Mouse (Mus musculus): ENCODE measurements at regions not wholly inside any gene's neighbourhood (a gene's known extent, or its start where the extent isn't known, plus 50 kb on each side); places are given as distances from the start of the nearest gene placed in this dataset.

DNA sequence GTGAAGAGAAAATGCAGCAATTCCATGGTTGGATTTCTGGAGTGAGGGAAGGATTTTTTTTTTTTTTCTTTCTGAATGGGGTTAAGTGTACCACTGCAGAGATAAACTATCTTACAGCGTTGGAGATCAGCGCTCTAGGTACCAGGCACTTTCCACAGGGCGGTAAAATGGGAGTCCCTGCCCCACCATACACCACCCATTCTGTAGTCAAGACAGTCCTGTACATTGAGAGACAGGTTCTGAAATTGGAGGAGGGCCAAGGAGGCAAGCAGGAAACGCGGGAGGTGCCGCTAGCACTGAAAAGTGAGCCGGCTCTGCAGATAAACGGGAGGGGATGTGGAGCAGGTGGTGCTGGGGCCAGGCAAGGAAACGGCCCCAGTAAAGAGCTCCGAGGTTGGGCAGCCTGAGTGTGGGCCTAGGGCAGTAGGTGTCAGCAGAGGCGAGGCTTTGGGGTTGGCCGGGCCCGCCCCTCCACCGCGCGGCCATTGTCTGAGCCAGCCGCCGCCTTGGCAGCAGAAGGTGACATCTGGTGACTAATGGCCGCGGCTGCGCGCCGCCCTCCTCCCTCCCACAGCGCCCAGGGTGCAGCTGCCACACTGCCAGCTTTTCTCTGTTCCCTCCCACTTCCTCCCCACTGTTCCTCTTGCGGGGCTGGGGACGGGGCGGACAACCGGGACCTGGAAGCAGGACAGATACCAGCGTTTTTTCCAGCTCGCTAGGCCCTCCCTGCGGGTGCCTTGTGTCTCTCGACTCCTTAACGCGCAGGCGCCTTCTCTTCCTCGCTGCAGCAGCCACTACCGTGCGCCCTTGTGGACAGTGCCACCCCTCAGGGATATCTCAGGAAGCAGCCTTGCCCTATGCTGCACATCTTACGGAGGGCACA is 292.1 kb downstream of the Rps24 start:
- WGBS, result 2% methylated on average over 39 of the region's 39 CpGs
- Histone ChIP-seq H3K27ac (ENCODE audit: insufficient read depth, low read depth, low read length) (peak overlapping the region; percentile 91), H3K4me1 (ENCODE audit: control insufficient read depth, insufficient read depth, low read length) (peaks cover 20% of the 10 kb centered on the region), H3K4me3 (ENCODE audit: insufficient read depth, low read depth, low read length) (peak overlapping the region; percentile 39)
- TF ChIP-seq POLR2A (IDR thresholded peaks at IDR 0.05; ENCODE audit: insufficient read depth, low read depth, low read length) (peak; percentile 47), CTCF (IDR thresholded peaks at IDR 0.05; ENCODE audit: insufficient read depth, low read depth, low read length) (0 out of 2 replicates have a peak, but pooled peaks have one; percentile 18)

DNA sequence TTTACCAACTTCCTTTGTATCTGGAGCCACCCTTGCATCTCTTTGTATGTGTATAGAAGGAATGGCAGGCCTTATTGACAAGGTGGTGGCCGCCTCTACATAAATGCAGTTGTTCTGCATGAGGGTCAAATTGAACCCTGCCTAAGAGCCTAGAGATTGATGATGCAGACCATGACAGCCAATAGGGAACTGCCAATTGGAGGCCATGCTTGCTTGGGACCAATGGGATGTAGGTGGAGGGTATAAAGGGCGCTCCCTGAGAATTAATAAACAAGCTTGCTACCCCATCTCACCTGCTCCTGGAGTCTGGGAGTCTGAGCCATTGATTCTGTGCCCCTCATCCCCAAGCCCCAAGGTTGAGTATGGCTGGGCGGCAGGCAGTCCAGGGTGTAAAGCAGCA is 294.7 kb downstream of the Rps24 start:
- H3K4me3 ChIP-seq (ENCODE audit: insufficient read depth, low read depth, low read length), result no peak overlapping the region
- WGBS, result 97% methylated on average over 3 of the region's 3 CpGs
- no peak for TF ChIP-seq POLR2A (IDR thresholded peaks at IDR 0.05; ENCODE audit: insufficient read depth, low read depth, low read length)
- no peak for TF ChIP-seq CTCF (IDR thresholded peaks at IDR 0.05; ENCODE audit: insufficient read depth, low read depth, low read length)
- H3K27ac ChIP-seq (ENCODE audit: insufficient read depth, low read depth, low read length), result no peak overlapping the region
- peaks cover 25% of the 10 kb centered on the region for H3K4me1 ChIP-seq (ENCODE audit: control insufficient read depth, insufficient read depth, low read length)

DNA sequence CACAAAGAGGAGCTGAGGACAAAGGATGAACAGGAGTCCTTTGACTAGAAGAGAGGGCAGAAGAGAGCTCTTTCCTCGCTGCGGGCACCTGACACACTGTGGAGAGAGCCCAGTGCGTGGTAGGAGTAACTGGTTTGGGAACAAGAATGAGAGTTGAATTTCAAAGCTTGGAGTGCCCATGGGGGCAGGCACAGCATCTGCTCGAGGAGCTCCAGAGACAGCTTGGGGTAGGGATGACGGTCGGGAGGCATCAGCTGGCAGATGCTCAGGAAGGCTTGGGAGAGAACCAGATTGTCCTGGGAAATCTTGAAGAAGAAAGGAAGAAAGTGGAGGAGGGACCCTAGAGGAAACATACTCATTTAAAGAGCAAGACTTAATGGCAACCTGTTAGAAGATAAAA is 297.0 kb downstream of the Rps24 start:
- Histone ChIP-seq H3K4me3 (ENCODE audit: insufficient read depth, low read depth, low read length) (no peak overlapping the region), H3K4me1 (ENCODE audit: control insufficient read depth, insufficient read depth, low read length) (peaks cover 20% of the 10 kb centered on the region), H3K27ac (ENCODE audit: insufficient read depth, low read depth, low read length) (no peak overlapping the region)
- no peak for TF ChIP-seq POLR2A (IDR thresholded peaks at IDR 0.05; ENCODE audit: insufficient read depth, low read depth, low read length)
- no peak for TF ChIP-seq CTCF (IDR thresholded peaks at IDR 0.05; ENCODE audit: insufficient read depth, low read depth, low read length)
- WGBS, result 64% methylated on average over 6 of the region's 6 CpGs

DNA sequence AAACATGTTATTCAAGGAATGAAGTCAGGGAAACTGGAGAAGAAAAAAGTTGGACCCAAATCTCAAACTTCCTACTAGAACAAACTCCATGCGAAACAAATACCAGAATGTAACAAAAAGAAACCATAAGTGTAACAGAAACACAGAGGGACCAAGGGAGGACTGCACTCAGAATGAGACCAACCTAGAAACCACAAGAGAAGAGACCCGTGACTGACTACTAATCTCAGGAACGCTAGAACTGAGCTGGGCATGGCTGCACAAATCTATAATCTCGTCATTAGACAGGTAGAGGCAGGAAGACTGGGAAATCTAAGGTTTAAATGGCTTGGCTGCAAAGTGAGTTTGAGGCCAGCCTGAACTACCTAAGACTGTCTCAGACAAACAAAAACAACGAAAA is 298.5 kb downstream of the Rps24 start:
- no peak for TF ChIP-seq CTCF (IDR thresholded peaks at IDR 0.05; ENCODE audit: insufficient read depth, low read depth, low read length)
- TF ChIP-seq POLR2A (IDR thresholded peaks at IDR 0.05; ENCODE audit: insufficient read depth, low read depth, low read length), result no peak
- peaks cover 11% of the 10 kb centered on the region for H3K4me1 ChIP-seq (ENCODE audit: control insufficient read depth, insufficient read depth, low read length)
- H3K27ac ChIP-seq (ENCODE audit: insufficient read depth, low read depth, low read length), result no peak overlapping the region
- WGBS, result 90% methylated on average over 5 of the region's 5 CpGs
- no peak overlapping the region for H3K4me3 ChIP-seq (ENCODE audit: insufficient read depth, low read depth, low read length)

DNA sequence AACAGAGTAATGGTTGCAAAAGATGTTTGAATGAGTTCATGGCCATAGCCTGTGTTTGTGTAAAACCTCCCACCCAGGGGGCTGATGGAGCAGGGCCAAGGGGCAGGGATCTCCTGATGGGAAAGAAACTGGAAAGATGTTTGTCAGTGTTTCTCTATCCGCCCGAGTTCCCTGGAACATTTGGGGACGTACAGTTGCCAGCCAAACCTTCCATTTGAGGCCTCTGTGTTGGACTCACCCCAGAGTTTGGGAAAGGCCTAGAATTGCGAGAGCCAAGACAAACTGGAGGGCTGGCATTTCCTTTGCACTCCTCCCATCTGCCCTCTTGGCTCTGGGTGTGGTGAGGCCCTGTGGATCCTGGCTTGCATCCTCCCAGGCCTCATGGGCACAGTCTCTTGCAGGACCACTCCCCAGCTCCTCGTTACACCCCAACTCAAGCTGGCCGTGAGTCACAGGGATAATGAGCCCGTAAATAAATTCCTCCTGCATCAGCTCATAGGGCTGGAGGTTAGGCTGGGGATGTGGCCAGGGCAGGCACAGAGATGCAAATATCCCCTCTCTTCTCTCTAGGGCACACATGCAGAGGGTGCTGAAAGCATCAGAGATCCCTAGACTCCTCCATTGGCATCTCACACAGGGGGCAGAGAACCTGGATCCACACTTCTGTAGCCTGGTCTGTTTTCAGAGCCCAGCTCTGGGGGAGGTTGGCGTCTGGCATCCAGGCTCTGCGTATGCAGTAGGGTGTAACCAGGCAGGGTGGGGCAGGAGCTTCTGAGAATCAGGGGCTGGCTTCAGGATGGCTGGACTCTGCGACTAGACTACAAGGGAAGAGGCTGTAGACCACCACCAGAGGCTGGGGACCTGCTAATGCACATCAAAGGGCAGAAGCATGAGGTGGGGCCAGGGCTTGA is 306.7 kb downstream of the Rps24 start:
- Histone ChIP-seq H3K4me1 (ENCODE audit: control insufficient read depth, insufficient read depth, low read length) (peaks cover 9% of the 10 kb centered on the region), H3K27ac (ENCODE audit: insufficient read depth, low read depth, low read length) (peak overlapping the region; percentile 16; the same call in 1 of the 2 replicates), H3K4me3 (ENCODE audit: insufficient read depth, low read depth, low read length) (no peak overlapping the region)
- 64% methylated on average over 10 of the region's 10 CpGs for WGBS
- TF ChIP-seq CTCF (IDR thresholded peaks at IDR 0.05; ENCODE audit: insufficient read depth, low read depth, low read length) (no peak), POLR2A (IDR thresholded peaks at IDR 0.05; ENCODE audit: insufficient read depth, low read depth, low read length) (no peak)

DNA sequence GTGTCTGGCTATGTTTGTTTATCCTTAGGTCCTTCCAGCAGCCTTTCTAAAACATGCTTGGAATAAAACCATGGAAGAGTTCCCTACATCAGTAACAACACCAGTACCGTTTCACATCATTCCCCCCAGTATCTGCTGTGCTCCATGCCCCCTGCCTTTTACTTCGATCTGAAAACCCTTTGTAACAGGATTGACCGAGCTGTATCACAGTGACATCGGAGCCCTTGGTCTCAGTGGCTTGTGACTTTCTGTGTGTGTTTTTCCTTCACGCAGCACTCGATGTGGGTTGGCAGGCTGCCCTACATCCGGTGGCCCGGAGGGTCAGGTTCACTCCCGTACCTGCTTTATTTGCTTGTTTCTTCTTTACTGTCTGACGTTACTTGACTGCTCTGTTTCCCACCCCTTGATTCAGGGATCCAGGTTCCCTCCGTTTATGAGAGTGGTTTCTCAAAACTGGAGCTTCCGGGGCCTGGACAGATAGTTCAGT is 307.5 kb downstream of the Rps24 start:
- H3K4me1 ChIP-seq (ENCODE audit: control insufficient read depth, insufficient read depth, low read length), result peaks cover 9% of the 10 kb centered on the region
- 74% methylated on average over 12 of the region's 12 CpGs for WGBS
- TF ChIP-seq POLR2A (IDR thresholded peaks at IDR 0.05; ENCODE audit: insufficient read depth, low read depth, low read length), result no peak
- TF ChIP-seq CTCF (IDR thresholded peaks at IDR 0.05; ENCODE audit: insufficient read depth, low read depth, low read length), result no peak
- no peak overlapping the region for H3K27ac ChIP-seq (ENCODE audit: insufficient read depth, low read depth, low read length)
- no peak overlapping the region for H3K4me3 ChIP-seq (ENCODE audit: insufficient read depth, low read depth, low read length)

DNA sequence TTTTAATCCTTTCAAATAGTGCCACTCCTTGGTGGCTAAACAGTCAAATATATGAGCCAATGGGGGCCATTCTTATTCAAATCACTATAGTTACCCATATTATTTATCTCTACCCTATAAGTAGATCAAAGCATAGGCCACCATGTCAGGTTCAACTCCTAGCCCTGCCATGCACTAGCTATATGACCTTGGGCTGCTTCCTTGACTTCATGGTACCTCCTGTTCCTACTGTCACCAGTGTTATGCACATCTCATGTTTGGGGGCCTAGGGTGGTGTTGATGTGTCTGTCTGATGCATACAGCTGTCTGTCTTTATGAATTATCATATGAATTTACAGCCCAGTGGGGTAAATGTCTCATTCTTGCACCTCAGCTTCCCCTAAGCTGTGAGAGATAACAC is 310.6 kb downstream of the Rps24 start:
- peaks cover 9% of the 10 kb centered on the region for H3K4me1 ChIP-seq (ENCODE audit: control insufficient read depth, insufficient read depth, low read length)
- no peak overlapping the region for H3K4me3 ChIP-seq (ENCODE audit: insufficient read depth, low read depth, low read length)
- TF ChIP-seq CTCF (IDR thresholded peaks at IDR 0.05; ENCODE audit: insufficient read depth, low read depth, low read length) (no peak), POLR2A (IDR thresholded peaks at IDR 0.05; ENCODE audit: insufficient read depth, low read depth, low read length) (no peak)
- H3K27ac ChIP-seq (ENCODE audit: insufficient read depth, low read depth, low read length), result no peak overlapping the region

DNA sequence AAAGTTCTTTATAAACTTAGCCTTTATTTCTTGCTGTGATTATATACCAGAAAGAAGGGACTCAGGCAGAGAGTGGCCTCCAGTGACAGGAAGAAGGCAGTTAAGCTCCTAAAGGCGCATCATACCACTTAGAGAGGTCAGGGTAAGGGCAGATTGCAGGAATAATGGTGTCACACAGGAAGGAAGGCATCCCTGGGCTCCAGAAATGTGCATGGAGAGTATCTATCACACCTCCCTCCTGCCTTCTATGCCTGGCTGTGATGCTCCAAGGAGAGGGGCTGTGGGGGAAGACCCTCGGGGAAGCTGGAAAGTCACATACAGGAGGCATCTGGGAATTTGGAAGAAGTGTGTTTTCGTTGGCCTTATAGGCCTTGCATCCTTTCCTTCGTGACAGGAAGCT is 311.1 kb downstream of the Rps24 start:
- Histone ChIP-seq H3K27ac (ENCODE audit: insufficient read depth, low read depth, low read length) (no peak overlapping the region), H3K4me3 (ENCODE audit: insufficient read depth, low read depth, low read length) (no peak overlapping the region), H3K4me1 (ENCODE audit: control insufficient read depth, insufficient read depth, low read length) (peaks cover 9% of the 10 kb centered on the region)
- 95% methylated on average over 4 of the region's 4 CpGs for WGBS
- TF ChIP-seq CTCF (IDR thresholded peaks at IDR 0.05; ENCODE audit: insufficient read depth, low read depth, low read length) (no peak), POLR2A (IDR thresholded peaks at IDR 0.05; ENCODE audit: insufficient read depth, low read depth, low read length) (no peak)

Data from olfactory bulb, adult 2 months (tissue).